In the genomic region with DNA sequence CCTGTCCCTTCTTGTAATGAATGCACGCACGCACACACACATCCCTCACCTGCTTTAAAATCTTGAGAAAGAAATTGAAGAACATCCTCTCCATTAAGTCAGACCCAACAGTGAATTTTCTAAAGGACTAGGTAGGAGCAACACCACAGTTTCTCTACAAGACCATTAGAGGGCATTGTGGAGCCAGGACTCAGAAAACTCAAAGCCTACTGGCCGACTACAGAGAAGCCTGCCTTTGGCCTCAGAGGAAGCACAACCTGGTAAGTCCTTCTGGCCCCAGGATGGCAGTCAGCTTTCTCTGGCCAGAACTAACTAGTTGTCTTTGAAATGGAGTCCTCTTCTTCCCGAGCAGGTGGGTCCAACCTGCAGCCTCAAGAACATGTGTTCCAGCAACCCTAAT, we compare ENCODE assay signal across 12 mouse cellular contexts. TPM values are rescaled to one million over a fixed set of nuclear protein-coding genes. Genes with fewer than 3 reads are reported as not detected.
A peak's percentile ranks its signal among the peaks of the same experiment; 100 is the strongest.
DNase-seq lines count a peak whose midpoint lies in the region; TF ChIP-seq lines count a peak whose summit lies in the region.
"Had no signal": no experiment of that assay in that cellular context is flagged by ENCODE, and none has a peak within 500 bp of the region (broad histone marks: within the 10 kb centered on the region; RNA-seq: fewer than 3 reads in every experiment).

No protein-coding gene starts in this region.

- no peaks in the 10 kb centered on the region for H3K4me1 ChIP-seq in heart, adult 2 months (ENCODE audit: control insufficient read depth, insufficient read depth, low read length)
- no peaks in the 10 kb centered on the region for H3K4me1 ChIP-seq in testis, adult 2 months (ENCODE audit: control insufficient read depth, insufficient read depth, low read length)

- no peak overlapping the region for H3K4me3 ChIP-seq in heart, adult 2 months
- no peak overlapping the region for H3K4me3 ChIP-seq in testis, adult 2 months (ENCODE audit: control insufficient read depth, low read depth, low read length)

- no peak for TF ChIP-seq EP300 in heart, adult 2 months (IDR thresholded peaks at IDR 0.05; ENCODE audit: insufficient read depth, low read depth, low read length)

- no peaks in the 10 kb centered on the region for H3K79me2 ChIP-seq in heart, adult 2 months (replicated peaks; ENCODE audit: control insufficient read depth, insufficient read depth, low read length)

- no peaks in the 10 kb centered on the region for H3K27me3 ChIP-seq in heart, adult 2 months (ENCODE audit: control insufficient read depth, insufficient read depth, low read length)
- H3K27me3 ChIP-seq in testis, adult 2 months (ENCODE audit: control insufficient read depth, insufficient read depth, low read length), result no peaks in the 10 kb centered on the region

- DNase-seq in heart, adult 2 months, result no peak
- DNase-seq in heart, adult 11 months, result no peak
- no peak for DNase-seq in testis, postnatal 10 days (ENCODE audit: low spot score)
- peak; percentile 34 to 42 for DNase-seq in kidney, adult 8-10 months
- DNase-seq in yolk sac, embryonic 10.5 days (ENCODE audit: low spot score), result peak; percentile 27
- DNase-seq in right cerebral cortex, adult 18-20 months, result no peak
- no peak for DNase-seq in adipocyte (ENCODE audit: low spot score)
- DNase-seq: cerebellum, adult 9-11 months; heart, postnatal 14 days; right cerebral cortex, postnatal 25 days had no signal

- no peaks in the 10 kb centered on the region for H3K36me3 ChIP-seq in heart, adult 2 months (ENCODE audit: control insufficient read depth, insufficient read depth, low read length)
- no peaks in the 10 kb centered on the region for H3K36me3 ChIP-seq in testis, adult 2 months (ENCODE audit: control insufficient read depth, insufficient read depth, low read length)
- H3K36me3 ChIP-seq: G1E had no signal

- WGBS in heart, adult 2 months, result 68% methylated on average over 4 of the region's 4 CpGs

- peak; percentile 51 for TF ChIP-seq CTCF in heart, adult 2 months (IDR thresholded peaks at IDR 0.05)
- peak; percentile 23; the same call in 1 of the 2 replicates for TF ChIP-seq CTCF in testis, adult 2 months (IDR thresholded peaks at IDR 0.05; ENCODE audit: control insufficient read depth, insufficient read depth, insufficient replicate concordance, low read depth, low read length)

- no peak for TF ChIP-seq POLR2A in heart, adult 2 months (IDR thresholded peaks at IDR 0.05; ENCODE audit: insufficient read depth, low read depth, low read length)
- TF ChIP-seq POLR2A in testis, adult 2 months (IDR thresholded peaks at IDR 0.05; ENCODE audit: control insufficient read depth, low read depth, low read length), result no peak

- intact Hi-C loops in heart, adult 2 months (cut with DNase I), result loop anchor here (2.0 kb wide), 1 partner anchor 42 kb away; no protein-coding TSS in a partner anchor

- no peak overlapping the region for H3K9ac ChIP-seq in heart, adult 2 months (ENCODE audit: low read depth, low read length)

- H3K27ac ChIP-seq in heart, adult 2 months, result no peak overlapping the region
- no peak overlapping the region for H3K27ac ChIP-seq in testis, adult 2 months (ENCODE audit: control insufficient read depth, insufficient read depth, low read depth, low read length)

RNA-seq across cellular contexts. Expression of a gene that starts 38.1 kb away (rescaled TPM):
- total RNA-seq in heart, adult 2 months (2021), result not detected
- polyA plus RNA-seq in heart, adult 2 months (2012; rRNA removed), result not detected in 2 replicates
- polyA plus RNA-seq in testis, adult 2 months (2012; rRNA removed), result 16.4 and 27.2 TPM in 2 replicates
- total RNA-seq: heart, postnatal 14 days had no signal
- polyA plus RNA-seq: G1E had no signal

Comparison
In these comparisons a context has a peak if more than half of its experiments do, and no peak if none do; other contexts are left out.
1. DNase-seq: peak in kidney, adult 8-10 months (2 of 2) and yolk sac, embryonic 10.5 days (single experiment); none in heart, adult 2 months (0 of 2), heart, adult 11 months (single experiment), testis, postnatal 10 days (single experiment), right cerebral cortex, adult 18-20 months (single experiment) and adipocyte (single experiment).
2. RNA of a gene that starts 38.1 kb away (polyA plus RNA-seq): 16.4 to 27.2 TPM in testis, adult 2 months; not detected in heart, adult 2 months; every median in the first group is over 10 times any median in the second.